Mouse (Mus musculus): ENCODE data around the gene Gm47996. TPM values are rescaled to one million over a fixed set of nuclear protein-coding genes. Genes with fewer than 3 reads are reported as not detected.
A peak's percentile ranks its signal among the peaks of the same experiment; 100 is the strongest.
"Not testable (repeated sequence)": the region's sequence is repeated elsewhere in the genome, so short reads cannot be mapped to it uniquely, and the experiment has no call there.

Gene Gm47996
- total RNA-seq, 2 experiments from 2014 or later, result not detected

DNA sequence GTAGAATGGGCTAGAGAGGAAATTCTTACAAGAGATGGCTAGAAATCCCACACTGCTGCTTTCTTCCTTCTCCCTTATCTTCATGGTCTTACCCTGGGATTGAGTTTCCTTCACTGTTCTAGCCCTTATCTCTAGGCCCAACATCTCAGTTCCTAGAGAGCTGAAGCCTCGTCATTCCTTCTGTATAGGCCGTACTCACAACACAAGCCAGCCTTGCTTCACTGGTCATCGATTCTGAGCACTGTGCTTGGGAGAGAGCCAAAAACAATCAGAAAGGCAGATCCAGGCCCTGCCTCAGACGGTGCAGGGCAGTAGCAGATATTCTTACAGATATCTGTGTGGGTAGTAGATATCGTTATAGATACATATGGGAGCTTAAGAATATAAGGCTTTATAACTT is 1.4 kb upstream of the Gm47996 start:
- not testable (repeated sequence) for DNase-seq

DNA sequence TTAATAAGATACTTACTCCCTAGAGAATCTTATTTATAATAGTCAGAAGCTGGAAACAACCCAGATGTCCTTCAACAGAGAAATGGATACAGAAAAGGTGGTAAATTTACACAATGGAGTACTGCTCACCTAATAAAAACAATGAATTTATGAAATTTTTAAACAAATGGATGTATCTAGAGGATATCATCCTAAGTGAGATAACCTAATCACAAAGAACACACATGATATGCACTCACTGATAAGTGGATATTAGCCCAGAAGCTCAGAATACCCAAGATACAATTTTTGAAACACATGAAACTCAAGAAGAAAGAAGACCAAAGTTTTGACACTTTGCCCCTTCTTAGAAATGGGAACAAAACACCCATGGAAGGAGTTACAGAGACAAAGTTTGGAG is 987 bp upstream of the Gm47996 start:
- DNase-seq, result not testable (repeated sequence)

- not testable (repeated sequence) for DNase-seq
These were observed 1.7 kb downstream of the Gm47996 start for GRCm38 (mm10) chr1:151211666-151212065.

GRCm38 (mm10) chr1:151214862-151215261 is 4.9 kb downstream of the Gm47996 start:
- no peak for DNase-seq

DNA sequence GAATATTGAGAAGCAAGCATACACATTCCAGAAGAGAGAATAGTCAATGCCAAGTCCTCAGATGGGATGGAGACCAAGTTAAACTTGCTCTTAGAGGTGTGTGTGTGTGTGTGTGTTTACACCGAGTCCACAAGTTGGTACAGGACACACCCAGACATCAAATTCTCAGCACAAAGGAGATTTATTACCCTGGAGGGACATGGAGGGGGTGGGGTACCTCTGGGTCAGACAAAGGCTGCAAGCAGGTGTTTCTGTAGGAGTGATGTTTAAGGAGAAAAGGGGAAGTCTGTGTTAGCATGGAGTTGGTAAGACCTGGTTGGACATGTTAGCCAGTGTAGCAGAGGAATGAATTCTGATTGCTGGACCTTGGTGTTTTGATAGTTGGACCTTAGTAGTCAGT is 6.1 kb downstream of the Gm47996 start:
- no peak for DNase-seq

- DNase-seq, result no peak
These were observed 6.5 kb downstream of the Gm47996 start for GRCm38 (mm10) chr1:151216417-151216816.

DNA sequence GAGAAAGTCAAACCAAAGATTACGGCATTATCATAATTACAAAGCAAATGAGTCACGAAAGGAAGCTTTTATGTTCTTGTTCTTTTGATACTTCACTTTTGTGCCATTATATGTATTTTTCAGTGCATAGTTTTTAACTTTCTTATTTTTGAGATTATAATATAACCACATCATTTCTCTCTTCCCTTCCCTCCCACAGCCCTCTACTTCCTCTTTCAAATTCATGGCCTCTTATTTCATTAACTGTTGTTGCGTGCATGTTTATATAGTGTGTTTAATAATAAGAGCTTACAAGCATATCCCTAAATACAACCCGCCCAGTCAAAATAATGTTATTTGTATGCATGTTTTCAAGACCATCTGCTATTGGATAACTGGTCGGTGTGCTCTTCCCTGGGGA is 9.1 kb downstream of the Gm47996 start:
- no peak for DNase-seq

- no peak for DNase-seq
These were observed 10.2 kb downstream of the Gm47996 start for GRCm38 (mm10) chr1:151220098-151220497.

DNA sequence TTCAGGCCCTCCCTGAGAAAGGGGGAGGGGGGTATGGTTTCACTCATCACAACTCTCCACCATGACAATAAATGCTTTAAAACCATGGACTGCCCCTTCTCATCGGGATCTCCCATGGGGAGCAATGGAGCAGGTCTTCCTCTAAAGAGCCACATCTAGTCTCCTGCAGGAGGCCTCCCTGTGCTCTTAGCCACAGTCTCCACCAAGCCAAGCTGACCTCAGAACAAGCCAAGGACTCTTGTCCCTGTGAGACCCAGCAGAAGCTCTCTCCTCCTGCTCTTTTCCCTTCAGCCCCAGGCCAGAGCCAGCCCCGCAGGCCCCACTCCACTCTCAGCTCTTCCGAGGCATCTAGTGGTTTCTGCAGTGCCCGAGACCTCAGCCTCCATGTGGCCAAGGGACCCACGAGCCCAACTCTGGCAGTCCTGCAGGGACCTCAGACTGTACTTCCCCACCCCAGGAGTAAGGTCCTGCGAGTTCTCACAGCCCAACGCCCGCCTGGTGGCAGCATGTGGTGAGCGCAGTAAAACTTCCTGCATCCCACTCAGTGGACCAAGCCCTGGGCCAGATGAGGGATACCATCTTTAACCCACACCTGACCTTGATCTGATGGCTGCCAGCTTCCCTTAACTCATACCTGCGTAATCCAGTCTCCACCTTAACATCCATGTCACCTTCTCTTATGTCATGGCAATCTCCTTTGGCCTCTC is 12.8 kb downstream of the Gm47996 start:
- no peak for DNase-seq

GRCm38 (mm10) chr1:151223377-151223776 is 13.4 kb downstream of the Gm47996 start:
- DNase-seq, result no peak

DNA sequence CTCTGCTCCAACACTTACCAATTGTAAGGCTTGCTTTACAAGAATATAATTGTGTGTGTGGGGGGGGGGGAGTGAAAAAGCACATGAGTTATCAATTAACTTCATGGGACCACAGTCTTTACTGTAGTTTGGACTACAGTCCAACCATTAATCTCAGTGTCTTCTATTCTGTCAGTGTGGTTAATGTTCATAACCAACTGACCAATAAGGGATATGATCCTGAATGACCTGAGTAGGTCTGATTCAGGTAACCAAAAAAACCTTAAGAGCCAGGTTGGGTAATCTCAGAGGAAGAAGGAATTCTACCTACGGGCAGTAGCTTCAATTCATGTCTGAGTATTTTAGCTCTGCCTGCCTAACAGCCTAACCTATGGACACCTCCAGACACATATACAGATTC is 14.6 kb downstream of the Gm47996 start:
- no peak for DNase-seq

- no peak for DNase-seq
These were observed 17.6 kb downstream of the Gm47996 start for GRCm38 (mm10) chr1:151227506-151227905.

DNA sequence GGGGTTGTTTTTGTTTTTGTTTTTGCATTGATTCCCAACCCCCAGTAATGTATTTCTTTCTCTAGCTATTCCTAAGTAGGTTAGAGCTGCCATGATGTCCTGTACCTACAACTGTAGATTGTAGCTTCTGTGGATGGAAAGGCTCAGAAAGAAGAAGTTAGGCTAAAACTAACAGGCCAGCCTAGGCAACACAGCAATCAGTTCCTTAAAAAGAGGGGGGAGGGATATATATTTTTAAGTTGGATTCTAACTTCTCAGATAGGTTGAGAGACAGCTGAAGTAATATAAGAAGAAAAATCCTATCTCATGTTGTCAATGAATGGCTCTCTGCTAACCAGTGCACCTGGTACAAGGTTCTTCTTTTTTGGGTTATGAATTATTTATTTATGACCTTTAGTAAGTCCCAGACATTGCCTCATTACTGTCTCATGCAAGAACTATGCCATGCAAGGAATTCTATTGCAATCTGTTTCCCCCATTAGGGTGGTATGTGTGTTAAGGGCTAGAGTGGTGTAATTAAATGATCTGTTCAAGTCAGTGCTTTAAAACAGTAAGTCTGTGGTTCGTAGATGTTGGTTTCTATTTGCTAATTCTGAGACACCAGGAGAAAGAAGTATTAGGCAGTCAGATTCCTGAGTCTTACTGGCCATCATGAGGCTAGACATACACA is 18.5 kb downstream of the Gm47996 start:
- DNase-seq, result no peak

DNA sequence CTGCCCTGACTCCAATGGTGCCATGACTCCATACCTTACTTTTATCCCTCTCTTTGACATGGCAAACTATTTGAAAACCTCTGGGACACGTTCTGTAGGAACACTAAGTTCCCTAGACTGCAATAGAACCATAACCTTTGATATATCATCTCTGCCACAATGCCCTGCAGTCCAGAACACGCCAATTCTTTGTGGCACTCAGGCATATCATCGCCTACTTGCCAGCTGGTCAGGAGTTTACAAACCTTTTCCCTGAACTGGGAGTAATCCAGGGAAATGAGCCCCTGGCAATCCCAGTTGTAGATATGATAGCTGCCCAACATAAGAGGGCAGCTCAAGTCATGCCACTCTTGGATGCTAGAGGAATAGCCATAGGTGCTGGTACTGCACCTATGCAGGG is 22.4 kb downstream of the Gm47996 start:
- no peak for DNase-seq

- DNase-seq, result no peak
These were observed 23.8 kb downstream of the Gm47996 start for GRCm38 (mm10) chr1:151233756-151234155.

- DNase-seq, result no peak
These were observed 25.6 kb downstream of the Gm47996 start for GRCm38 (mm10) chr1:151235574-151235973.

DNA sequence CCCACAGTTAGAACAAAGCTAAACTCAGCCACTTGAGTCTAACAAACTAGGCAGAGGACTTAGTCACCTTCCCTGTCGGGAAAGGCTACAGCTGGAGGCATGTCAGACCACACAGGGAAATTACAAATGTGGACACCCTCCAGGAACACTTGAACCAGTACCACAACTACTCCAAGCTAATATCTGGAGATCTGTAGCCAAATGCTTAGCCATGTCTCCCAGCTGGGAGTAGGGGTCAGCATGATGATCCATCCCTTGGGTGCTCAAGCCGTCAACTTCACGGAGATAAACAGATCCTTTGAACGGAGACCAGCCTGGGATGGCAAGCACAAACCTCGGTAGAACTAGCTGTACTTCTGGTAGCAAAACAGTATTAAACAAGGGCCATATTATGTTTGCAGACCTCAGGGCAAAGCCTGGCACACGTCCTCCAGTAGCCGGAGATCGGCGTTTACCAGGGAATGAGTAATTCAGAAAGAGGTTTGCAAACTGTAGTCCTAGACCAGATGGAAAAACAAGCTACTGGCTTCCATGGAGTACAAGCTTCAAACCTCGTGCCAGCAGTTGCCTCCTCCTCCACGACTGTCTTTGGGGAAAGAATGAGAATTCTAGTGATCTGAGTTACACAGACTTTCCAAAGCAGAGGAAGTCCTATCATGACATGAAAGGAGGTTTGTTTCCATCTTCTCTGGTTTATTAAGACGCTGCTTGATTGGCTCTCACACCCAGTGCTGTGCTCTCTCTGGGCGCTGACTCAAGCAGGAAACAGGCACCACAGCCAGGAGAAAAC is 26.4 kb downstream of the Gm47996 start:
- peak; percentile 40 for DNase-seq

- no peak for DNase-seq
These were observed 27.8 kb downstream of the Gm47996 start for GRCm38 (mm10) chr1:151237780-151238179.

GRCm38 (mm10) chr1:151243332-151243731 is 33.4 kb downstream of the Gm47996 start:
- DNase-seq, result no peak

DNA sequence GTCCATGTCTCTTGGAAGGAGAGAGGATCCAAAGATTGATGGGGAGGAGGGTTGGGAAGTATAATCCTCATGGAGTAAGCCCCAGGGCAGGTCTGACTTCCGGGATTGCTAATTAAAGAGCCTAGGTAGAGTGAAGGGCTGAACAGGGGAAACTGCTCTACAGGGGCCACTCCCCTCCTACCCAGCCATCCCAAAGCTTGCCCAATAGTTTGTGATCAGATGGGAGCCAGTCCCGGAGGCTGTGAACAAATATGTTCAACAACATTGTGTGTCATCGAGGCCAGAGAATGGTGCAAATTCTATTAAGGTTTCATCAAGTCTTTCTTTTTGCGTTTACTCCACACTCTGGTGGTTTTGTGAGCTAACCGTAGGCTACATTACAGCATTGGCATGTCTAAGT is 34.1 kb downstream of the Gm47996 start:
- DNase-seq, result no peak

GRCm38 (mm10) chr1:151244761-151245160 is 34.8 kb downstream of the Gm47996 start:
- no peak for DNase-seq

DNA sequence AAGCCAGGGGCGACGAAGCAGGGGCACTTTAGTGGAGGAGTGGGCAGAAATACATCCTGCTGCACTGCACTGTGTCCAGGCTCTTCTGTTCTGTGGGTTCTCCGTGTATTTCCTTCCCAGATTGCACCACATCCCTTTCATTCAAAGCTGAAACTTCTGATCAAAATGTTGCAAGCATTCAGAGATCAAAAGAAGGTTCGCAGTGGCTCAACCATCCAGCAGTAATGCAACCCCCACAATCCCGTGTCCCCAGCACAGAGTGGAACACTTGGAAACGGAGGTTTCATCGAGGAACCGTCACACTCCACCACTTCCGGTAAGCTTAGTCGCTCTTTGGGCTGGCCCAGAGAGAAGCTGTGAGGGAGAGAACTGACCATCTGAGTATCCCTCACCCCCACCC is 35.2 kb downstream of the Gm47996 start:
- no peak for DNase-seq

GRCm38 (mm10) chr1:151245846-151246245 is 35.9 kb downstream of the Gm47996 start:
- DNase-seq, result no peak
